Mouse (Mus musculus) kidney, postnatal 10 days (tissue): ENCODE data around the gene Manbal.
"Not testable (repeated sequence)": the region's sequence is repeated elsewhere in the genome, so short reads cannot be mapped to it uniquely, and the experiment has no call there.

Experiments used
- DNase-seq: peaks from one replicate; pipeline ENCODE4 v3.0.0; 2021; ENCODE audit warnings: mixed read lengths

Gene Manbal

GRCm38 (mm10) chr2:157367991-157368390, 597 bp downstream of the Manbal start:
- DNase-seq = no peak

- peak; percentile 36 for DNase-seq
Measured at GRCm38 (mm10) chr2:157371696-157372095, 4.3 kb downstream of the Manbal start.

- no peak for DNase-seq
Measured at GRCm38 (mm10) chr2:157373681-157374080, 6.3 kb downstream of the Manbal start.

- DNase-seq = no peak
Measured at GRCm38 (mm10) chr2:157375051-157375450, 7.7 kb downstream of the Manbal start.

- DNase-seq = no peak
Measured at GRCm38 (mm10) chr2:157375794-157376757, 8.7 kb downstream of the Manbal start.

DNA sequence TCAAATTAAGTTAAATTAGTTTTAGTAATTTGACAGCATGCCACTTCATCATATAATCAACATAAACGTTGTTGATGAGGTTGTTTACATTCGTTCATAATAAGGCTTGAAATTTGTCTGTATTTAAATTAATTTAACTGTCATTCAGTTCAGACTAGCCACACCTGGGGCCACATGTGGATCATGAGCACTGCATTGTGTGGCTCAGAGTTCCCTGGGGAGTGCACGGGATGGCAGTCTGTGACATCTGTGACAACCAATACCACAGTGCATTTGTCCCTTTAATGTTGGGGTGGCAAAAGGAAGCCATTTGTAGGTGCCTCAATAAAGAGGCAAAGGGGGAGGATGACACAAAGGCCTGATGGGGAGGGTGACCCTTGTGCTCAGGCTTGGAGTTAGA, 9.6 kb downstream of the Manbal start:
- no peak for DNase-seq

- DNase-seq = no peak
Measured at GRCm38 (mm10) chr2:157384836-157385235, 17.4 kb downstream of the Manbal start.

DNA sequence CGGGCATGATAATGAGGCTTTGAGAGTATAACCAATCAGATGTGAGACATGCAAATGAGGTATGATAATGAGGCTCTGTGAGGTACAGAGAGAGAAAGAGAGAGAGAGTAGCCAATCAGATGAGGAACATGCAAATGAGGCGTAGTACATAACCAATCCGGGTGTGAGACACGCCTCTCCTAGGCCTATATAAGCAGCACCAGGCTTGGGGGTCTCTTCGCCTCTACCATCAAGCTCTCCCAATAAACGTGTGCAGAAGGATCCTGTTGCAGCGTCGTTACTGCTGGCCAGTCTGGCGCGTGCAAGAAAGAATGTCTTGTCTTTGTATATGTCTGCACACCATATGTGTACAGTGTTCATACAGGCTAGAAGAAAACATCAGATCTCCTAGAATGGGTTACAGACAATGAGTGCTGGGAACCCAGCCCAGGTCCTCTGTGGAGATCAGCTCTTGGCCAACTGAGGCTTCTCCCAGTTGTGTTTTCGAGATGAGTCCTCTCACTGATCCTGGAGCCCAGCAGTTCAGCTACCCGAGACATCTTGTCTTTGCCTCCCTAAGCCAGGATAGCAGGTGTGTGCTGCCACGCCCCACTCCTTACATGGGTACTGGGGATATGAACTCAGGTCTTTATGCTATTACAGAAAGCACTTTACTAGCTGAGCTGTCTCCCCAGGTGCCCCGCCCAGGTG, 21.7 kb downstream of the Manbal start:
- not testable (repeated sequence) for DNase-seq

DNA sequence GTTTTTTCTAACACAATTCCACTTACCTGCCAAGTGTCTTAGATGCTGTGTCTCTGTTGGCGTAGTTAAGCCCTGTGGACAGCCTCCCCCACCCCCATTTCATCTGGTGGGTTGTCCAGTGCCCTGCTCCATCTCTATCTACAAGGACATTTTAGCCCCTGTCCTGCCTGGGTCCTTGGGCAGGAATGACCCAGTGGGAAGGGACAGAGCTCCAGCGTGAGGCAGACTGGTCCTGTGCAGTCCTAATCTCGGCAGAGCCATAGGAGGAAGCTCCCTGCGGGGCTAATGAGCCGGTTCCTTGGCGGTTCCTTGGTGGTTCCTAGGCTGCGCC, 22.2 kb downstream of the Manbal start:
- DNase-seq = no peak

DNA sequence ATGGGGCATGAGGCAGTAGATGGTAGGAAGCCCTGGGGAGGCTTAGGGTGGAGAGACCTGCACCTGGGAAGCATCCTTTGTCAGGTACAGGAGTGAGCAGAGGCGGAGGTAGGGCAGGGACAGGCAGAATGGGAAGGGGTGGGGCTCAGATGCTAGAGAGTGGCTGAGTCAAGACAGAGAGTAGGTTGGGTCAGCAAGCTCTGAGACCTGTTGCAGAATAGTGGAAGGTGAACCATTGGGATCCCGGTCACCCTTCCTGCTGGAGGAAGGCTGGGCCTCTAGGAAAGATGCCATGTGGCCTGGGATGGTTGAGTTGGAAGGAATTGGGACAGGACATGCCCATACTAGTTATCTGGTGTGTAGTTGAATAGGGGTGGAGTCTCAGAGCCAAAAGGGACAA, 24.9 kb downstream of the Manbal start:
- DNase-seq = no peak

GRCm38 (mm10) chr2:157393549-157393948, 26.2 kb downstream of the Manbal start:
- DNase-seq = no peak

GRCm38 (mm10) chr2:157394868-157395267, 27.5 kb downstream of the Manbal start:
- no peak for DNase-seq

DNA sequence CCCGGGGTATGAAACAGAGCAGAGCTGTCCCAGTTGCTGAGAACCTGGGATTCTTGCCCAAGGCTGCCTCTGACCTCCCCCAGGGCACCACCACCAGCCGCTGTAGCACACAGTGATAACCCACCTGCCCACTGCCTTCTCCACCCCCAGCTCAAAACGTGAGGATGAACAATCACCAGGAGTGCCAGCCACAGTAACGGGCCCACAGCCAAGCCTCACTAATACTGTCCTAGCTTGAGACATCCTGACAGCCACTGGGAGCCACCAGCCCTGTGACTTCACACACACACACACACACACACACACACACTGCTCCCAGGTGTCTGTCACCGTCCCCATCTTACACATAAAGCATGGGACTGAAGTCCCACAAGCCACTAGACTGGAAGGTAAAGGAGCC, 28.0 kb downstream of the Manbal start:
- DNase-seq = no peak

GRCm38 (mm10) chr2:157395960-157396359, 28.6 kb downstream of the Manbal start:
- no peak for DNase-seq

DNA sequence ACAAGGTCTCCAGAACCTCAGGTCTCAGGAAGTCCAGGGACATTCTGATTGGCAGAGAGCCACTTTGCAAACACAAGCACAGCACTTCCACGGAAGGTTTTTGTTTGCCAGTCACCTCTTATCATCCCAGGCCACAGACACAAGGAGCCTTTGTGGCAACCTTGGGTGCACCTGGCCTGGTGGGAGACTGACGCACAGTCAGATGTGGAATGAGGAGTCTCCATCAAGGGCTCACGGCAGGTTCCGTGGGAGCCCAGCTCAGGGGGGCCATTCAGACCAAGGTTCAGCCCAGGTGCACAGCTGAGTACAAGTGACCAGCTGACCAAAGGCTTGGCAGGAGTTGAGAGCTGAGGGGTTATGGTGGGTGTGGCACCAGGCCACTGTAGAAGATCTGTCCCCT, 30.0 kb downstream of the Manbal start:
- no peak for DNase-seq

- DNase-seq = no peak
Measured at GRCm38 (mm10) chr2:157398539-157398938, 31.1 kb downstream of the Manbal start.

DNA sequence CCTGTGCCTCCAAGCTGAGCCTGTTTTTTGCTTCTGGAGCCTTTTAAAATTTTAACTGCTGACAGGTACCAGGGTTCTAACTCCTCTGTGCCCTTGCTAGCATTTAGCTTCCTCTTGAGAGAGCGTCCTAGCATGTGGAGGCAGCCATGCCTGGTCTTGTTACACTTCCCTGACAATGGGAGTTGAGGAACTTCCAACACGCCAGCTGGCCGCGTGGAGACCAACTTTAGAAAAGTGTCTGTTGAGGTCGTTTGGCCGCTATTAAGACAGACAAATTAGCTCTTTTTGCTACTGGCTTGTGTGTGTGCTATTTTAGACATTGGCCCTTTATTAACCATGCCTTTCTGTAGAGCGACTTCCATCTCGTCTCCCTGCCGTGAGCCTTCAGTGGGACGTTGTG, 32.4 kb downstream of the Manbal start:
- DNase-seq = peak; percentile 65

DNA sequence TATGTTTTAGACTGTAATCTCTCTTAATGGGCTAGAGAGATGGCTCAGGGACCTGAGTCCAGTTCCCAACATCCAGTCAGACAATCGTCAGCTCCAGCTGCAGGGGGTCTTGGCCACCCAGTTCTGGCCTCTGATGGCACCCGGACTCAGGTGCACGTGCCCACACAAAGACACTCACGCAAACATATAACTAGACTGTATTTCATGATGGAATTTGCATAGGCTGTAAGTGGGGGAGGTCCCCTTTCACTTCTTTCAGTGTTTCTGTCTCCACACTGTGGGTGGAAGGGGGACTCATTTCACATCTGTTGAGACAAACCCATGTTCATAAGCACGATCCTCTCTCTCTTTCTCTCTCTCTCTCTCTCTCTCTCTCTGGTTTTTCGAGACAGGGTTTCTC, 33.1 kb downstream of the Manbal start:
- DNase-seq = no peak

- no peak for DNase-seq
Measured at GRCm38 (mm10) chr2:157401261-157401660, 33.9 kb downstream of the Manbal start.

- no peak for DNase-seq
Measured at GRCm38 (mm10) chr2:157407596-157407995, 40.2 kb downstream of the Manbal start.

- DNase-seq = no peak
Measured at GRCm38 (mm10) chr2:157409793-157410533, 42.6 kb downstream of the Manbal start.

- DNase-seq = no peak
Measured at GRCm38 (mm10) chr2:157411151-157411693, 43.8 kb downstream of the Manbal start.

DNA sequence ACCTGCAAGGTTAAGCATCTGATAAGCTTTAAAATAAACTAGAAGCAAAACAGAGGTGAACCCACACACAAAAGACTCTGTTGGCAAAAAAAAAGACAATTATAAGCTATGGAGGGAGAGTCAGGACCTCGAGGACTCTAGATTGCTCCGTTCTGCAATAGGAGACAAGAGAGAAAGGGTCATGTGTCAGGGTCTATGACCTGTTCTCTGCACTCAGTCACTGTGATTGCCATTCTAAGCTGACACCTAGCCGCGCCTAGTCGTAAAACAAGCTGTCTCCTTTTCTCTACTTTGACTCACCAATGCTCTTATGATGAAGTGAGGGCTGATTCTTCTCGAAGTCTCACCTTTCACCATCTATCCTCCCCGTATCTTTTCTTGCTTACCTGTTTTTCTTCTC, 45.1 kb downstream of the Manbal start:
- DNase-seq = no peak
